In genomic region chr2:30094208-30094588, GRCm38 (mm10) we compare ENCODE assay signal across 8 mouse cellular contexts. TPM values are rescaled to one million over a fixed set of nuclear protein-coding genes. Genes with fewer than 3 reads are reported as not detected.
DNase-seq lines count a peak whose midpoint lies in the region; ATAC-seq and TF ChIP-seq lines count a peak whose summit lies in the region.

No protein-coding gene starts in this region.

- no peaks in the 10 kb centered on the region for H3K27me3 ChIP-seq in lung, postnatal 0 days (replicated peaks; ENCODE audit: insufficient read depth, low read length)
- no peaks in the 10 kb centered on the region for H3K27me3 ChIP-seq in hindbrain, embryonic 10.5 days (ENCODE audit: insufficient read depth, poor library complexity, severe bottlenecking)
- H3K27me3 ChIP-seq in midbrain, embryonic 12.5 days = no peaks in the 10 kb centered on the region

- peak overlapping the region; percentile 72 for H3K4me3 ChIP-seq in lung, postnatal 0 days (ENCODE audit: low read depth, low read length)
- peak overlapping the region; percentile 75 for H3K4me3 ChIP-seq in hindbrain, embryonic 10.5 days
- H3K4me3 ChIP-seq in midbrain, embryonic 12.5 days = peak overlapping the region; percentile 64

- peak overlapping the region; percentile 59 for H3K4me2 ChIP-seq in lung, postnatal 0 days (replicated peaks; ENCODE audit: low read depth, low read length)
- H3K4me2 ChIP-seq in midbrain, embryonic 12.5 days (replicated peaks) = peak overlapping the region; percentile 69

- no peaks in the 10 kb centered on the region; the same call in none of the 2 replicates for H3K36me3 ChIP-seq in lung, postnatal 0 days (ENCODE audit: insufficient read depth, low read length)
- H3K36me3 ChIP-seq in hindbrain, embryonic 10.5 days = peaks cover 49% of the 10 kb centered on the region
- peaks cover 28% of the 10 kb centered on the region for H3K36me3 ChIP-seq in midbrain, embryonic 12.5 days

- no peak for ATAC-seq in lung, postnatal 0 days
- no peak for ATAC-seq in midbrain, embryonic 12.5 days (ENCODE audit: low FRiP score, low read depth)

- WGBS in lung, postnatal 0 days = 2% methylated on average over 13 of the region's 13 CpGs
- 4% methylated on average over 13 of the region's 13 CpGs for WGBS in hindbrain, embryonic 10.5 days
- WGBS in midbrain, embryonic 12.5 days = 5% methylated on average over 13 of the region's 13 CpGs

- 0 out of 2 replicates have a peak, but pooled peaks cover 5% of the 10 kb centered on the region for H3K4me1 ChIP-seq in lung, postnatal 0 days (ENCODE audit: insufficient read depth, low read depth, low read length)
- H3K4me1 ChIP-seq in hindbrain, embryonic 10.5 days (replicated peaks) = peaks cover 30% of the 10 kb centered on the region
- peaks cover 17% of the 10 kb centered on the region for H3K4me1 ChIP-seq in midbrain, embryonic 12.5 days

- peak; percentile 41 for DNase-seq in adrenal gland, postnatal 14 days
- no peak for DNase-seq in adrenal gland, adult 8-10 months
- no peak for DNase-seq in lung, postnatal 0 days (ENCODE audit: low spot score)
- no peak for DNase-seq in lung, postnatal 36 days
- DNase-seq in hindbrain, embryonic 10.5 days (ENCODE audit: low spot score) = no peak
- DNase-seq in left cerebral cortex, adult 18-20 months (ENCODE audit: low spot score in 2 of 2) = no peak
- no peak for DNase-seq in cerebellum, postnatal 25 days

- TF ChIP-seq EP300 in lung, postnatal 0 days (IDR thresholded peaks at IDR 0.05) = no peak

- no peaks in the 10 kb centered on the region for H3K9me3 ChIP-seq in lung, postnatal 0 days (ENCODE audit: low read length)
- H3K9me3 ChIP-seq in hindbrain, embryonic 10.5 days = no peaks in the 10 kb centered on the region
- no peaks in the 10 kb centered on the region for H3K9me3 ChIP-seq in midbrain, embryonic 12.5 days

- peak overlapping the region; percentile 32 for H3K27ac ChIP-seq in lung, postnatal 0 days (ENCODE audit: low read length)
- H3K27ac ChIP-seq in hindbrain, embryonic 10.5 days = peak overlapping the region; percentile 86
- no peak overlapping the region; the same call in 1 of the 2 replicates for H3K27ac ChIP-seq in midbrain, embryonic 12.5 days (replicated peaks)

- TF ChIP-seq CTCF in lung, postnatal 0 days (IDR thresholded peaks at IDR 0.05) = no peak

- no peak overlapping the region for H3K9ac ChIP-seq in lung, postnatal 0 days (replicated peaks; ENCODE audit: low read depth)
- peak overlapping the region; percentile 60; the same call in 1 of the 2 replicates for H3K9ac ChIP-seq in midbrain, embryonic 12.5 days (replicated peaks)

RNA-seq across cellular contexts. Expression of gene Zdhhc12, which starts 0.8 kb away (rescaled TPM):
- total RNA-seq in adrenal gland, postnatal 14 days (2021) = 13.9 and 18.3 TPM in 2 replicates
- 10 to 100 TPM; 16.4 to 23.9 (median 17.6) TPM for total RNA-seq in adrenal gland, adult 8-10 months (2022)
- 37.7 and 40.0 TPM in 2 replicates for polyA plus RNA-seq in lung, postnatal 0 days (2015; fragmentation: Nextera tagmentation; extraction: Ambion mirVana)
- 37.6 and 41.5 TPM in 2 replicates for polyA plus RNA-seq in hindbrain, embryonic 10.5 days (2016; fragmentation: Nextera tagmentation; extraction: Ambion mirVana)
- 22.8 and 23.9 TPM in 2 replicates for polyA plus RNA-seq in midbrain, embryonic 12.5 days (2016; fragmentation: Nextera tagmentation; extraction: Ambion mirVana)
- total RNA-seq in left cerebral cortex, adult 18-20 months (2021) = 1 to 10 TPM; 6.1 to 6.7 TPM

RNA-seq across cellular contexts. Expression of gene Pkn3, which starts 16.7 kb away (rescaled TPM):
- 5.7 and 10.9 TPM in 2 replicates for total RNA-seq in adrenal gland, postnatal 14 days (2021)
- 1 to 10 TPM; 4.8 to 6.6 (median 5.8) TPM for total RNA-seq in adrenal gland, adult 8-10 months (2022)
- 9.8 and 11.0 TPM in 2 replicates for polyA plus RNA-seq in lung, postnatal 0 days (2015; fragmentation: Nextera tagmentation; extraction: Ambion mirVana)
- polyA plus RNA-seq in hindbrain, embryonic 10.5 days (2016; fragmentation: Nextera tagmentation; extraction: Ambion mirVana) = 9.7 TPM in 2 replicates
- polyA plus RNA-seq in midbrain, embryonic 12.5 days (2016; fragmentation: Nextera tagmentation; extraction: Ambion mirVana) = 8.7 and 9.2 TPM in 2 replicates
- total RNA-seq in left cerebral cortex, adult 18-20 months (2021) = 1 to 10 TPM; 3.8 TPM

RNA-seq across cellular contexts. Expression of gene Zer1, which starts 30.2 kb away (rescaled TPM):
- 32.4 and 40.5 TPM in 2 replicates for total RNA-seq in adrenal gland, postnatal 14 days (2021)
- 10 to 100 TPM; 45.6 to 74.7 (median 58.5) TPM for total RNA-seq in adrenal gland, adult 8-10 months (2022)
- polyA plus RNA-seq in lung, postnatal 0 days (2015; fragmentation: Nextera tagmentation; extraction: Ambion mirVana) = 4.9 and 5.0 TPM in 2 replicates
- 6.5 and 8.7 TPM in 2 replicates for polyA plus RNA-seq in hindbrain, embryonic 10.5 days (2016; fragmentation: Nextera tagmentation; extraction: Ambion mirVana)
- 11.6 and 11.7 TPM in 2 replicates for polyA plus RNA-seq in midbrain, embryonic 12.5 days (2016; fragmentation: Nextera tagmentation; extraction: Ambion mirVana)
- 100 to 1,000 TPM; 146 to 156 TPM for total RNA-seq in left cerebral cortex, adult 18-20 months (2021)

RNA-seq across cellular contexts. Expression of gene Set, which starts 37.0 kb away (rescaled TPM):
- total RNA-seq in adrenal gland, postnatal 14 days (2021) = 250 and 278 TPM in 2 replicates
- 100 to 1,000 TPM; 205 to 257 (median 225) TPM for total RNA-seq in adrenal gland, adult 8-10 months (2022)
- 167 and 186 TPM in 2 replicates for polyA plus RNA-seq in lung, postnatal 0 days (2015; fragmentation: Nextera tagmentation; extraction: Ambion mirVana)
- polyA plus RNA-seq in hindbrain, embryonic 10.5 days (2016; fragmentation: Nextera tagmentation; extraction: Ambion mirVana) = 607 and 799 TPM in 2 replicates
- 627 and 693 TPM in 2 replicates for polyA plus RNA-seq in midbrain, embryonic 12.5 days (2016; fragmentation: Nextera tagmentation; extraction: Ambion mirVana)
- 100 to 1,000 TPM; 191 to 199 TPM for total RNA-seq in left cerebral cortex, adult 18-20 months (2021)

RNA-seq across cellular contexts. Expression of gene Tbc1d13, which starts 39.3 kb away (rescaled TPM):
- total RNA-seq in adrenal gland, postnatal 14 days (2021) = 47.1 and 52.7 TPM in 2 replicates
- 10 to 100 TPM; 58.6 to 71.5 (median 64.5) TPM for total RNA-seq in adrenal gland, adult 8-10 months (2022)
- polyA plus RNA-seq in lung, postnatal 0 days (2015; fragmentation: Nextera tagmentation; extraction: Ambion mirVana) = 4.5 and 6.5 TPM in 2 replicates
- 6.9 and 10.2 TPM in 2 replicates for polyA plus RNA-seq in hindbrain, embryonic 10.5 days (2016; fragmentation: Nextera tagmentation; extraction: Ambion mirVana)
- 11.2 and 12.9 TPM in 2 replicates for polyA plus RNA-seq in midbrain, embryonic 12.5 days (2016; fragmentation: Nextera tagmentation; extraction: Ambion mirVana)
- total RNA-seq in left cerebral cortex, adult 18-20 months (2021) = 10 to 100 TPM; 43.7 to 50.5 TPM
